Mouse (Mus musculus) lung, embryonic 16.5 days (tissue): ENCODE data around the gene Tsnax. TPM values are rescaled to one million over a fixed set of nuclear protein-coding genes. Genes with fewer than 3 reads are reported as not detected.

Source experiments
- ATAC-seq: fragments of 200-750 bp; cut with Nextera tagmentation; 2 replicates; pipeline ENCODE4 v1.8.0; 2017; ENCODE audit warnings: low read depth, mild to moderate bottlenecking, moderate library complexity
- H3K27ac ChIP-seq: fragments of 300-500 bp; sonication (generic); 2 replicates; pipeline ENCODE4 v1.5.1; 2014; ENCODE audit warnings: mild to moderate bottlenecking, control low read depth, low read length
- H3K27me3 ChIP-seq: fragments of 300-500 bp; sonication (generic); 2 replicates; pipeline ENCODE4 v1.6.1; 2014; ENCODE audit warnings: low read depth, low read length, mixed read lengths; ENCODE audit not compliant: control insufficient read depth, insufficient read depth
- H3K36me3 ChIP-seq: fragments of 300-500 bp; sonication (generic); 2 replicates; pipeline ENCODE4 v1.6.1; 2014; ENCODE audit warnings: low read length; ENCODE audit not compliant: control insufficient read depth, insufficient read depth
- H3K4me1 ChIP-seq: fragments of 300-500 bp; sonication (generic); replicated peaks from 2 replicates; pipeline ENCODE4 v1.6.1; 2014; ENCODE audit warnings: low read length, mixed read lengths; ENCODE audit not compliant: control insufficient read depth, insufficient read depth
- H3K4me2 ChIP-seq: fragments of 300-500 bp; sonication (generic); 2 replicates; pipeline ENCODE4 v1.6.1; 2014; ENCODE audit warnings: low read depth, low read length, control low read depth
- H3K4me3 ChIP-seq: fragments of 300-500 bp; sonication (generic); 2 replicates; pipeline ENCODE4 v1.5.1; 2014; ENCODE audit warnings: mild to moderate bottlenecking, low read length, control low read depth
- H3K9ac ChIP-seq: fragments of 300-500 bp; sonication (generic); 2 replicates; pipeline ENCODE4 v1.6.1; 2014; ENCODE audit warnings: low read length, control low read depth
- H3K9me3 ChIP-seq: fragments of 300-500 bp; sonication (generic); 2 replicates; pipeline ENCODE4 v1.6.1; 2016; ENCODE audit warnings: low read length; ENCODE audit not compliant: control insufficient read depth
- WGBS: fragments of 180-500 bp; shearing (Covaris S2); extraction: QIAGEN DNeasy Blood & Tissue Kit; methylation state at CpG from one replicate; pipeline ENCODE4 v1.1.7; 2014; 5-methylcytosine and 5-hydroxymethylcytosine counted together
- polyA plus RNA-seq: library from polyadenylated mRNA; unstranded; fragments of >200 nt; fragmentation: Nextera tagmentation; extraction: Ambion mirVana; gene quantifications from 2 replicates; pipeline ENCODE4 v1.2.1, GENCODE M21; 2015

Gene Tsnax
- polyA plus RNA-seq = 108 and 112 TPM in 2 replicates

DNA sequence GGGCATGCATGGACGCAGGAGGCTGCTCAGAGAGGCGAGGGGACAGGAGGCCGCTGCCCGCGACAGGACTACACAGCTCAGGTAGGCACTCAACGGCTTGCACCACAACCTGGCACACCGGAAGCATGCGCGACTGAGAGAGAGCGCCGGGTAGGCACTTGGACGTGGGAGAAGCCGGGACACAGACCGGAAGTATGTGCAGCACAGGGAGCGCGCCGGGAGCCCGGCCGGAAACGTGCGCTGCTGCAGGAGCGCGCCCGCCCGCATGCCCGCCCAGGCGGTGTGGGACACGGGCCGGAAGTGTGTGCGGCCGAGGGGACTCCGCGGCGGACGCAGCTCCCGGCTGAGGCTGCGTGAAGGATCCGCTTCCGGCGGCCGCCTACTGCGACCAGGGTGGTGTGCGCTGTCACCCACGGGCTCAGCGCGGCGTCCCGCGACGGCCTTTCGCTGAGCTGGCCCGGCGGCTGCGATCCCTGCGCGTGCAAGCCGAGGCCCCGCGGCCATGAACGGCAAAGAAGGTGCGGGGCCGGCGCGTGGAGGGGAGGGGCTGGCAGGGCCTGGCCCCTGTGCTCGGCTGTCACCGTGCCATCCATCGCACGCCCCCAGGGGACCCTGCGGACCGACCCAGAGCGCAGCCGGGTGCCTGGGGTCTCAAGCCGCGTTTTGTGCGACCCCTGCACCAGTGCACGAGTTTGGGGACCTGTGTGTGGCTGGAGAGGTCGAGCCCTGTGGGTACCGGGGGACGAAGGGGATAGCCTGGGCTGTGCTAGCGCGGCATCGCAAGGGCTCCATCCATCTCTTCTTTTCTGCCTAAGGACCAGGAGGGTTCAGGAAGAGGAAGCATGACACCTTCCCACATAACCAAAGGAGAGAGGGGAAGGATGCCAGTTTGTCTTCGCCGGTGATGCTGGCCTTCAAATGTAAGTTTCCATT lies at the start of gene Tsnax:
Tsnax (plus strand) TSS at position 303 of the 933 bp plus-strand sequence.
- Histone ChIP-seq H3K27ac (peak within 1 kb of the TSS; percentile 76), H3K9me3 (peaks cover 3% of the 10 kb centered on the region; the same call in 1 of the 2 replicates), H3K27me3 (no peaks in the 10 kb centered on the region), H3K36me3 (peaks cover 14% of the 10 kb centered on the region), H3K4me2 (peak within 1 kb of the TSS; percentile 64), H3K4me1 (no peaks in the 10 kb centered on the region), H3K9ac (peak within 1 kb of the TSS; percentile 92), H3K4me3 (peak within 1 kb of the TSS; percentile 83)
- ATAC-seq = peak; percentile 99
- 2% methylated on average over 79 of the region's 84 CpGs for WGBS

DNA sequence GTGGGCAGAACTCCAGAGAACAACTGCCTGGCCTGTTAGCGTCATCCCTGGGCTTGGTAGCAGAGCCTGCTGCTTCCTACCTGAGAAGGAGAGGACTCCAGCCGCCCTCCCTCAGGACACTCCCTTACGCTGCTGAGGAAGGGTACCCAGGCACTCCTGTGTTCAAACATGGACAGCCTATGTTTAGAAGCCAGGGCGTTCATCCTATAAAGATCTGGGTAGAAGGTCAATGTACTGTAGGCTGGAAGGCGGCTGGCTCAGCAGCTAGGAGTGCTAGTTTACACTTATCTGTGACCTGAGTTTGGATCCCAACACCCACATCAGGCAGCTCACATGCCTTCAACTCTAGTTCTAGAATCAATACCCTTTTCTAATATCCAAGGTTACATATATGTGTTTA lies 49.6 kb upstream of the Tsnax start:
- Histone ChIP-seq H3K4me1 (peaks cover 14% of the 10 kb centered on the region), H3K9me3 (no peaks in the 10 kb centered on the region), H3K4me2 (no peak overlapping the region), H3K9ac (no peak overlapping the region), H3K36me3 (no peaks in the 10 kb centered on the region), H3K27ac (no peak overlapping the region), H3K4me3 (no peak overlapping the region), H3K27me3 (no peaks in the 10 kb centered on the region)
- WGBS = 86% methylated on average over 5 of the region's 5 CpGs
- ATAC-seq = no peak

DNA sequence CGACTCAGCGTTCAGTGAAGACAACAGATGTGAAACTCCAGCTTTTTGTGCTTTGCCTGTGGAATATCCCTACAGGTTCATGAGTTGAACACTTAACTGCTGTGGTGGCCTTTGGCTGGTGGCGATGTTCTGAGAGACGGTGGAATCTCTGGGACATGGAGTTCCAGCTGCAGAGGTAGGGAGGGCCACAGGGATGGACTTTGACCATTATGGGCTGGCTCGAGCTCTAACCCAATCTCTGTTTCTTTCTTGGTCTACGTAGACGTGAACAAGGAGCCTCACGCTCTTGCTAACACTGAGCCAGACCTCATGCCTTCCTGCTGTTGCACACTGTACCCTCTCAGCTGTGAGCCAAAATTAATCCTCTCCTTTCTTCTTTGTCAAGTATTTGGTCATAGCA lies 47.8 kb upstream of the Tsnax start:
- H3K9me3 ChIP-seq = no peaks in the 10 kb centered on the region
- ATAC-seq = no peak
- H3K36me3 ChIP-seq = no peaks in the 10 kb centered on the region
- no peak overlapping the region for H3K4me2 ChIP-seq
- no peak overlapping the region for H3K27ac ChIP-seq
- H3K4me3 ChIP-seq = no peak overlapping the region
- H3K27me3 ChIP-seq = no peaks in the 10 kb centered on the region
- peaks cover 6% of the 10 kb centered on the region for H3K4me1 ChIP-seq
- 92% methylated on average over 8 of the region's 8 CpGs for WGBS
- no peak overlapping the region for H3K9ac ChIP-seq

DNA sequence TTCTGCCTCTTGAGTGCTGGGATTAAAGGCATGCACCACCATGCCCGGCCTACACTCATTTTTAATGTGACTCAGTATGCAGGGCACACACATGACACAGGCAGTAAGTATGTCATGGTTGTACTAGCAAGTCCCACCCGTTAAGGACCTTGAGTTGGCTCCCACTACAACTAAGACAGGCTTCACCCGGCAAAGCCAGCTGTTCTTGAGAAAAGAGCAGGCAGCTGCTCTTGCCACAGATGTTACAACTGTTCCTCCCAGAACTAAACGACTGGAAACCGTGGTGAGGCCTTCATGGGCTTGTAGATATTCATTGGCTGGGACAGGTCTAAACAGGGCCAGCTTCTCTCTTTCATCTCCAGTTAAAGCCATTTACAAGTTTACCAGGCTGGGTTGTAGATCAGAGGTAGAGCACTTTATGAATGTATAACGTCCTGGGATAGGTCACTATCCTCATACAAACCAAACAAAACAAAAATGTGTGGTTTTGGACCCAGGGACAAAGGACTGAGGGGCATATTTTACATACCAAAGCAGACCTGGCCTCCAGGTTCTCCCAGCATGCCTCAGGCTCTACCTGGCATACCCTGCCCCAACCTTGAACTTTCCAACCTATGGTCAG lies 42.4 kb upstream of the Tsnax start:
- no peak for ATAC-seq
- no peak overlapping the region for H3K4me3 ChIP-seq
- H3K4me1 ChIP-seq = no peaks in the 10 kb centered on the region; the same call in 1 of the 2 replicates
- H3K9me3 ChIP-seq = no peaks in the 10 kb centered on the region
- no peaks in the 10 kb centered on the region for H3K27me3 ChIP-seq
- H3K36me3 ChIP-seq = no peaks in the 10 kb centered on the region
- no peak overlapping the region for H3K27ac ChIP-seq
- 66% methylated on average over 6 of the region's 6 CpGs for WGBS
- no peak overlapping the region for H3K9ac ChIP-seq
- no peak overlapping the region for H3K4me2 ChIP-seq

DNA sequence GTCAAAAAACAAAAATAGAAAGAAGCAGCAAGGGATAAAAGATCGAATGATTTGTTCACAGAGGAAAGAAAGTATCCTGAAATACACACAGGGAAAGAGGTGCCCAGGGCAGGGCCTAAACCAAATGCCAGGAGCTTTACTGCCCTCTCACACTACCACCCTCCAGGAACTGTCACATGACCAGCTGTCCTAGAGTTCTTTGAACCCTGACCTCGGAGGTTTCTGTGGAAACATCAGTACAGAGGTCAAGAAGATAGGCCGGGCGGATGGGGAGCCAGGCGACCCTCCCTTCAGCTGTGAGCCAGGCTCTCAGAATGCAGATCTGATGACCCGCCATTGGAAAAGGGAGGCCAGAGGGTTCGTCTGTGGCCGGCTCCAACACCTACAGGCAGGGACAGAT lies 39.6 kb upstream of the Tsnax start:
- no peaks in the 10 kb centered on the region for H3K9me3 ChIP-seq
- no peak overlapping the region for H3K4me2 ChIP-seq
- no peak overlapping the region for H3K27ac ChIP-seq
- no peaks in the 10 kb centered on the region for H3K27me3 ChIP-seq
- no peak overlapping the region for H3K4me3 ChIP-seq
- WGBS = 71% methylated on average over 8 of the region's 8 CpGs
- H3K36me3 ChIP-seq = no peaks in the 10 kb centered on the region
- no peak overlapping the region for H3K9ac ChIP-seq
- no peaks in the 10 kb centered on the region; the same call in 1 of the 2 replicates for H3K4me1 ChIP-seq
- no peak for ATAC-seq

DNA sequence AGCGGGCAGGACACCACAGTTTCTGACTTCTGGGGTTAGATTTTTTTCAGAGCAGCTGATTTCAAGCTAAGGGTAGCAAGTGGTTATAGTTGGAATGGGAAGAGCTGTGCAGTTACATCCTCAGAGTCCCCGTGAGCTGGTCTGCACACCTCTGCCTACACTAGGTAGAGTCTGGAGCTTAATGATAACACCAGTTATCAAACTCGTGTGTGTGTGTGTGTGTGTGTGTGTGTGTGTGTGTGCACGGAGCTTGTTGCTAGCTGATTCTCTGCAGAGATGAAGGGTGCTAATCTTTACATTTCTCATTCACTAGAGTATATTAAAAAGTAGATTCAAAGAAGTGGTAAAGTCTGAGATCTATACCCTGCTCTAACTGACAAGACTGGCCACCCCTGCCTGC lies 38.5 kb upstream of the Tsnax start:
- ATAC-seq = no peak
- Histone ChIP-seq H3K4me1 (no peaks in the 10 kb centered on the region), H3K27ac (no peak overlapping the region), H3K9me3 (no peaks in the 10 kb centered on the region), H3K36me3 (no peaks in the 10 kb centered on the region), H3K4me2 (no peak overlapping the region), H3K4me3 (no peak overlapping the region), H3K27me3 (no peaks in the 10 kb centered on the region), H3K9ac (no peak overlapping the region)
- 63% methylated on average over 4 of the region's 4 CpGs for WGBS

DNA sequence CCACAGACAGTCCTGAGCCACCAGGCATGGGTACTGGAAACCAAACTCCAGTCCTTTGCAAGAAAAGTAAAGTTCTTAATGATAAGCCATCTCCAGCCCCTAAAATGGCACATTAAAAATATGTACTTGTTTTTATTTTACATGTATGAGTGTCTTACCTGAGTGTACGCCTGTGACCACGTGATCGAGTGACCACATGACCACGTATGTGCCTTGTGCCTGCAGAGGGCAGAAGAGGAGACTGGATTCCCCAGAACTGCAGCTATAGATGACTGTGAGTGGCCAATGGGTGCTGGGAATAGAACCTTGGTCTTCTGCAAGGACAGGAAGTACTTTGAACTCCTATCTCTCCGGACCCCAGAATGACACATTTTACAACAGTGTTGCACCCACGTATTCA lies 36.6 kb upstream of the Tsnax start:
- H3K9ac ChIP-seq = no peak overlapping the region
- 86% methylated on average over 6 of the region's 6 CpGs for WGBS
- 0 out of 2 replicates have a peak, but pooled peaks cover 2% of the 10 kb centered on the region for H3K9me3 ChIP-seq
- no peak overlapping the region for H3K4me3 ChIP-seq
- ATAC-seq = no peak
- no peaks in the 10 kb centered on the region for H3K4me1 ChIP-seq
- no peak overlapping the region for H3K27ac ChIP-seq
- H3K4me2 ChIP-seq = no peak overlapping the region
- H3K27me3 ChIP-seq = no peaks in the 10 kb centered on the region
- H3K36me3 ChIP-seq = no peaks in the 10 kb centered on the region

DNA sequence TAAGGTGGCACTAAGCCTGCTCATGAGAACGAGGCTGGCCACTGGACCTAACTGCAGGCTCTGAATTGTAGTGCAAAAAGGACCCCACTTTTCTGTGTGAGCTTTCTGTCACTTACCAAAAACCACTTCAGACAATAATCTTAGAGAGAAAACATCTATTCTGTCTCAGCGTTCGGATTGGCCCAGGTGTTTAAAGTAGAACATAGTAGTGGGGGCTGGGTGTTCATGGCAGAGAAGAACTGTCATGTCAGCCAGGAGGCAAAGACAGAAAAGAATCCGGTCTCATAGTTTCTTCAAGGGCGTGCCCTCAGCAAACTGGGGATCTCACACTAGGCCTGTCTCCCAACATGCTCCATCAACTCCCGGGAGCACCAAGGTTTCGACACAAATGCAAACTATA lies 34.8 kb upstream of the Tsnax start:
- 72% methylated on average over 7 of the region's 7 CpGs for WGBS
- Histone ChIP-seq H3K9me3 (0 out of 2 replicates have a peak, but pooled peaks cover 2% of the 10 kb centered on the region), H3K27me3 (no peaks in the 10 kb centered on the region), H3K4me1 (no peaks in the 10 kb centered on the region), H3K9ac (no peak overlapping the region), H3K36me3 (no peaks in the 10 kb centered on the region), H3K4me2 (no peak overlapping the region), H3K27ac (no peak overlapping the region), H3K4me3 (no peak overlapping the region)
- no peak for ATAC-seq

DNA sequence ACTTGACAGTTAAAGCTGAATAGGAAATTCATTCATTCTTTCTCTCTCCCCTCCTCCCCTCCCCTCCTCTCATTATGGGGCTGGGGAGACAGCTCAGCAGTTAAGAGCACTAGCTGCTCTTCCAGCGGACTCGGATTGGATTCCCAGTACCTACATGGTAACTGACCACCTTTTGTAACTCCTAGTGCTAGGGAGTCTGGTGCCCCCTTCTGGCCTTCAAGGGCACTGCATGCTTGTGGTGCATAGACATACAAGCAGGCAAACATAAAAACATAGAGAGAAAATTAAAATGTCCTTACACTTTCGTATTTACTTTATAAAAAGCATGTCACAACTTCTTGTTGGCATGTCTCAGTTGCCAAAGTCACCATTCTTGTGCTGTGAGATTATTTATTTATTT lies 32.8 kb upstream of the Tsnax start:
- WGBS = 92% methylated on average over 3 of the region's 3 CpGs
- H3K9me3 ChIP-seq = 0 out of 2 replicates have a peak, but pooled peaks cover 2% of the 10 kb centered on the region
- H3K4me2 ChIP-seq = no peak overlapping the region
- no peak overlapping the region for H3K27ac ChIP-seq
- H3K36me3 ChIP-seq = no peaks in the 10 kb centered on the region
- no peak for ATAC-seq
- H3K9ac ChIP-seq = no peak overlapping the region
- no peaks in the 10 kb centered on the region for H3K27me3 ChIP-seq
- no peak overlapping the region for H3K4me3 ChIP-seq
- no peaks in the 10 kb centered on the region for H3K4me1 ChIP-seq
